Mouse (Mus musculus) gastrocnemius, adult 2 months (tissue): Measurements from ENCODE around the gene Dll3. TPM values are rescaled to one million over a fixed set of nuclear protein-coding genes. Genes with fewer than 3 reads are reported as not detected.

Experiments used
- DNase-seq: peaks from one replicate; pipeline ENCODE4 v3.0.0; 2022
- H3K27ac ChIP-seq: fragments of 200-600 bp; 2 replicates; pipeline ENCODE4 v1.8.1; 2022; ENCODE audit warnings: mild to moderate bottlenecking
- H3K4me3 ChIP-seq: fragments of 200-600 bp; 2 replicates; pipeline ENCODE4 v1.8.1; 2022; ENCODE audit warnings: mild to moderate bottlenecking, moderate library complexity
- CTCF ChIP-seq: fragments of 200-600 bp; IDR thresholded peaks from 2 replicates; pipeline ENCODE4 v1.8.1; 2022; ENCODE audit warnings: antibody characterized with exemption, mild to moderate bottlenecking, moderate library complexity
- intact Hi-C: fragments of 180-260 bp; cut with DNase I; formaldehyde crosslinking; loops from one replicate; pipeline ENCODE4 v1.15.1; 2025
- total RNA-seq, 2 experiments: library from RNA; stranded (reverse); gene quantifications; 2 replicates each; pipeline ENCODE4 v1.2.3; 2021

The Dll3 gene
- total RNA-seq, 2 experiments from 2014 or later: not detected

- H3K4me3 ChIP-seq: peak overlapping the region; percentile 21; the same call in 1 of the 2 replicates
- intact Hi-C loops: no loop called here
These were observed 3.0 kb downstream of the Dll3 start for GRCm38 (mm10) chr7:28298837-28299625.

GRCm38 (mm10) chr7:28294481-28294880 lies 7.6 kb downstream of the Dll3 start:
- peak overlapping the region; percentile 69 for H3K4me3 ChIP-seq
- intact Hi-C loops: no loop called here
- DNase-seq: peak; percentile 71

More at GRCm38 (mm10) chr7:28298837-28299625, 3.0 kb downstream of the Dll3 start:
- peak; percentile 45 for DNase-seq
- peak; percentile 63 for TF ChIP-seq CTCF
- H3K27ac ChIP-seq: no peak overlapping the region

GRCm38 (mm10) chr7:28290638-28291590 lies 11.1 kb downstream of the Dll3 start, which contains the start of gene Selenov:
TSS of gene Selenov (minus strand) at chr7:28291186.
- intact Hi-C loops: no loop called here

More at GRCm38 (mm10) chr7:28294481-28294880, 7.6 kb downstream of the Dll3 start:
- H3K27ac ChIP-seq: no peak overlapping the region
- TF ChIP-seq CTCF: no peak

GRCm38 (mm10) chr7:28290165-28290564 lies 11.9 kb downstream of the Dll3 start:
- intact Hi-C loops: no loop called here
- no peak for DNase-seq
- H3K27ac ChIP-seq: no peak overlapping the region
- no peak for TF ChIP-seq CTCF
- H3K4me3 ChIP-seq: no peak overlapping the region

More at GRCm38 (mm10) chr7:28290638-28291590, 11.1 kb downstream of the Dll3 start, which contains the start of gene Selenov:
- Histone ChIP-seq H3K27ac (no peak within 1 kb of the TSS), H3K4me3 (peak within 1 kb of the TSS; percentile 23; the same call in 1 of the 2 replicates)
- no peak for DNase-seq
- no peak for TF ChIP-seq CTCF

- DNase-seq: no peak
- H3K27ac ChIP-seq: no peak overlapping the region
- TF ChIP-seq CTCF: no peak
- intact Hi-C loops: no loop called here
- no peak overlapping the region for H3K4me3 ChIP-seq
These were observed 21.4 kb downstream of the Dll3 start for GRCm38 (mm10) chr7:28280630-28281029.

GRCm38 (mm10) chr7:28278279-28278652 lies 23.8 kb downstream of the Dll3 start:
- Histone ChIP-seq H3K4me3 (peak overlapping the region; percentile 94), H3K27ac (peak overlapping the region; percentile 96)
- intact Hi-C loops: loop anchor here (5.0 kb wide), 2 partner anchors 34 to 69 kb away; partner anchors contain the start of gene Timm50
- no peak for TF ChIP-seq CTCF
- no peak for DNase-seq

- DNase-seq: peak; percentile 97
- TF ChIP-seq CTCF: peak; percentile 98
- peak within 1 kb of the TSS; percentile 96 for H3K27ac ChIP-seq
- intact Hi-C loops: loop anchor here (5.0 kb wide), 2 partner anchors 35 to 70 kb away; partner anchors contain the start of gene Timm50
- H3K4me3 ChIP-seq: peak within 1 kb of the TSS; percentile 94
These were observed 24.3 kb downstream of the Dll3 start, which contains the start of gene Eid2b for GRCm38 (mm10) chr7:28277615-28278278. TSS of gene Eid2b (plus strand) at chr7:28277739.

GRCm38 (mm10) chr7:28277237-28277614 lies 24.8 kb downstream of the Dll3 start:
- intact Hi-C loops: loop anchor here (5.0 kb wide), 2 partner anchors 35 to 70 kb away; partner anchors contain the start of gene Timm50
- no peak overlapping the region for H3K4me3 ChIP-seq

GRCm38 (mm10) chr7:28271761-28272160 lies 30.3 kb downstream of the Dll3 start:
- H3K27ac ChIP-seq: no peak overlapping the region
- no peak overlapping the region for H3K4me3 ChIP-seq
- DNase-seq: no peak
- intact Hi-C loops: no loop called here
- TF ChIP-seq CTCF: peak; percentile 32

More at GRCm38 (mm10) chr7:28277237-28277614, 24.8 kb downstream of the Dll3 start:
- no peak overlapping the region for H3K27ac ChIP-seq
- DNase-seq: no peak
- TF ChIP-seq CTCF: no peak

- intact Hi-C loops: no loop called here
- Histone ChIP-seq H3K27ac (no peak overlapping the region), H3K4me3 (no peak overlapping the region)
- TF ChIP-seq CTCF: no peak
- DNase-seq: no peak
These were observed 32.7 kb downstream of the Dll3 start for GRCm38 (mm10) chr7:28269355-28269754.

GRCm38 (mm10) chr7:28268576-28268975 lies 33.5 kb downstream of the Dll3 start:
- intact Hi-C loops: no loop called here
- no peak for DNase-seq
- TF ChIP-seq CTCF: no peak
- Histone ChIP-seq H3K4me3 (peak overlapping the region; percentile 87), H3K27ac (peak overlapping the region; percentile 82)

GRCm38 (mm10) chr7:28268042-28268531 lies 34.0 kb downstream of the Dll3 start:
- intact Hi-C loops: no loop called here
- H3K27ac ChIP-seq: peak overlapping the region; percentile 82
- peak; percentile 75 for DNase-seq
- TF ChIP-seq CTCF: no peak
- H3K4me3 ChIP-seq: peak overlapping the region; percentile 87
